Mouse (Mus musculus) MEL (cell line): Measurements from ENCODE around the gene Dqx1. TPM values are rescaled to one million over a fixed set of nuclear protein-coding genes. Genes with fewer than 3 reads are reported as not detected.
A peak's percentile ranks its signal among the peaks of the same experiment; 100 is the strongest.

ENCODE experiments used
- DNase-seq: peaks from one replicate; pipeline ENCODE4 v3.0.0; 2011; ENCODE audit warnings: low read depth, low spot score
- H3K27ac ChIP-seq: 2 replicates; pipeline ENCODE4 v1.5.1; 2012; ENCODE audit warnings: low read depth, mild to moderate bottlenecking, control low read depth, low read length, moderate library complexity; ENCODE audit not compliant: control insufficient read depth
- H3K27me3 ChIP-seq, 2 experiments: fragments of 150-350 bp in 1 of 2; sonication (generic) in 1 of 2; 2 replicates each; pipeline ENCODE4 v1.6.1; 2012; ENCODE audit warnings: low read length in 2 of 2, mild to moderate bottlenecking in 2 of 2, improper control_type of control experiment in 1 of 2, moderate library complexity in 1 of 2; ENCODE audit not compliant: insufficient read depth in 2 of 2, control insufficient read depth in 1 of 2
- H3K36me3 ChIP-seq, 2 experiments: 2 replicates each; pipeline ENCODE4 v1.6.1; 2012 to 2014; ENCODE audit warnings: low read length in 2 of 2, improper control_type of control experiment in 1 of 2, inconsistent platforms in 1 of 2, mild to moderate bottlenecking in 1 of 2; ENCODE audit not compliant: insufficient read depth in 2 of 2, control insufficient read depth in 1 of 2
- H3K4me1 ChIP-seq, 2 experiments: fragments of 150-350 bp in 1 of 2; sonication (generic) in 1 of 2; 2 replicates each; pipeline ENCODE4 v1.6.1; 2012; ENCODE audit warnings: low read length in 2 of 2, improper control_type of control experiment in 1 of 2, mild to moderate bottlenecking in 1 of 2; ENCODE audit not compliant: insufficient read depth in 2 of 2, control insufficient read depth in 1 of 2
- H3K4me3 ChIP-seq, 2 experiments: fragments of 150-350 bp in 1 of 2; sonication (generic) in 1 of 2; 2 replicates each; pipeline ENCODE4 v1.5.1; 2012; ENCODE audit warnings: low read depth in 2 of 2, low read length in 2 of 2, mild to moderate bottlenecking in 2 of 2, moderate library complexity in 2 of 2, control low read depth in 1 of 2, improper control_type of control experiment in 1 of 2; ENCODE audit not compliant: control insufficient read depth in 1 of 2, insufficient read depth in 1 of 2
- H3K79me2 ChIP-seq: 2 replicates; pipeline ENCODE4 v1.6.1; 2012; ENCODE audit warnings: mild to moderate bottlenecking, low read length, moderate library complexity; ENCODE audit not compliant: control insufficient read depth, poor library complexity, insufficient read depth
- H3K9ac ChIP-seq: 2 replicates; pipeline ENCODE4 v1.6.1; 2012; ENCODE audit warnings: low read depth, mild to moderate bottlenecking, control low read depth, low read length, moderate library complexity; ENCODE audit not compliant: control insufficient read depth, poor library complexity, severe bottlenecking
- H3K9me3 ChIP-seq: fragments of 150-350 bp; sonication (generic); replicated peaks from 2 replicates; pipeline ENCODE4 v1.6.1; 2012; ENCODE audit warnings: mild to moderate bottlenecking, low read length, improper control_type of control experiment, moderate library complexity; ENCODE audit not compliant: insufficient read depth
- CTCF ChIP-seq, 3 experiments: IDR thresholded peaks in 2 of 3; conservative IDR thresholded peaks in 1 of 3; 2 replicates each; pipeline ENCODE4 v1.5.1; 2011 to 2012; ENCODE audit warnings: low read length in 3 of 3, low read depth in 2 of 3, mild to moderate bottlenecking in 2 of 3, improper control_type of control experiment in 1 of 3, inconsistent platforms in 1 of 3, mixed read lengths in 1 of 3, moderate library complexity in 1 of 3; ENCODE audit not compliant: control insufficient read depth in 1 of 3, insufficient read depth in 1 of 3, poor library complexity in 1 of 3, severe bottlenecking in 1 of 3
- E2F4 ChIP-seq: IDR thresholded peaks from 2 replicates; pipeline ENCODE4 v1.6.1; 2011; ENCODE audit warnings: low read depth, low read length, improper control_type of control experiment, borderline replicate concordance
- ELF1 ChIP-seq: IDR thresholded peaks from 2 replicates; pipeline ENCODE4 v1.6.1; 2014; ENCODE audit warnings: low read depth, mild to moderate bottlenecking, inconsistent platforms, low read length, improper control_type of control experiment, moderate library complexity
- EP300 ChIP-seq, 2 experiments: IDR thresholded peaks; 2 replicates each; pipeline ENCODE4 v1.6.1; 2011; ENCODE audit warnings: improper control_type of control experiment in 2 of 2, low read length in 2 of 2, low read depth in 1 of 2, mild to moderate bottlenecking in 1 of 2
- ETS1 ChIP-seq: IDR thresholded peaks from 2 replicates; pipeline ENCODE4 v1.6.1; 2012; ENCODE audit warnings: low read depth, mild to moderate bottlenecking, inconsistent platforms, low read length, improper control_type of control experiment, moderate library complexity
- GABPA ChIP-seq: IDR thresholded peaks from 2 replicates; pipeline ENCODE4 v1.6.1; 2012; ENCODE audit warnings: low read depth, mild to moderate bottlenecking, inconsistent platforms, low read length, improper control_type of control experiment, moderate library complexity
- GATA1 ChIP-seq: IDR thresholded peaks from 2 replicates; pipeline ENCODE4 v1.6.1; 2011; ENCODE audit warnings: low read depth, low read length, improper control_type of control experiment
- HCFC1 ChIP-seq: IDR thresholded peaks from 2 replicates; pipeline ENCODE4 v1.6.1; 2012; ENCODE audit warnings: low read depth, mild to moderate bottlenecking, inconsistent platforms, low read length, improper control_type of control experiment, moderate library complexity
- JUND ChIP-seq: IDR thresholded peaks from 2 replicates; pipeline ENCODE4 v1.6.1; 2011; ENCODE audit warnings: low read depth, mild to moderate bottlenecking, improper control_type of control experiment, low read length
- MAFK ChIP-seq: IDR thresholded peaks from 2 replicates; pipeline ENCODE4 v1.6.1; 2011; ENCODE audit warnings: low read depth, mild to moderate bottlenecking, low read length, improper control_type of control experiment, borderline replicate concordance
- MAX ChIP-seq: IDR thresholded peaks from 2 replicates; pipeline ENCODE4 v1.6.1; 2011; ENCODE audit warnings: low read length, improper control_type of control experiment
- MEF2A ChIP-seq: IDR thresholded peaks from 2 replicates; pipeline ENCODE4 v1.6.1; 2014; ENCODE audit warnings: low read depth, mild to moderate bottlenecking, inconsistent platforms, low read length, improper control_type of control experiment; ENCODE audit not compliant: poor library complexity, insufficient replicate concordance, severe bottlenecking; ENCODE audit errors: extremely low read depth
- MXI1 ChIP-seq: IDR thresholded peaks from 2 replicates; pipeline ENCODE4 v1.6.1; 2011; ENCODE audit warnings: mild to moderate bottlenecking, low read depth, low read length, improper control_type of control experiment
- POLR2A ChIP-seq, 2 experiments: IDR thresholded peaks; 2 replicates each; pipeline ENCODE4 v1.6.1; 2011 to 2012; ENCODE audit warnings: low read length in 2 of 2, mild to moderate bottlenecking in 2 of 2, control low read depth in 1 of 2, improper control_type of control experiment in 1 of 2, low read depth in 1 of 2, moderate library complexity in 1 of 2; ENCODE audit not compliant: control insufficient read depth in 1 of 2, insufficient read depth in 1 of 2, poor library complexity in 1 of 2
- RAD21 ChIP-seq: IDR thresholded peaks from 2 replicates; pipeline ENCODE4 v1.6.1; 2011; ENCODE audit warnings: mild to moderate bottlenecking, low read depth, low read length, improper control_type of control experiment
- TAL1 ChIP-seq: IDR thresholded peaks from 2 replicates; pipeline ENCODE4 v1.6.1; 2012; ENCODE audit warnings: mild to moderate bottlenecking, inconsistent platforms, low read length, moderate library complexity, mixed read lengths
- TCF12 ChIP-seq: IDR thresholded peaks from 2 replicates; pipeline ENCODE4 v1.6.1; 2014; ENCODE audit warnings: low read depth, mild to moderate bottlenecking, inconsistent platforms, low read length, improper control_type of control experiment, moderate library complexity
- USF1 ChIP-seq: IDR thresholded peaks from 2 replicates; pipeline ENCODE4 v1.6.1; 2014; ENCODE audit warnings: low read depth, mild to moderate bottlenecking, inconsistent platforms, low read length, improper control_type of control experiment, moderate library complexity
- ZNF384 ChIP-seq: IDR thresholded peaks from 2 replicates; pipeline ENCODE4 v1.6.1; 2012; ENCODE audit warnings: low read depth, mild to moderate bottlenecking, inconsistent platforms, low read length, improper control_type of control experiment
- polyA plus RNA-seq, 2 experiments: library from polyadenylated mRNA; stranded (reverse) in 1 of 2; unstranded in 1 of 2; fragments of >175 nt in 1 of 2; fragments of >200 nt in 1 of 2; gene quantifications; 2 replicates each; pipeline versions ENCODE4 v1.2.1 to v1.2.4; 2012; ENCODE audit warnings: low replicate concordance in 2 of 2, low read depth in 1 of 2; ENCODE audit not compliant: insufficient read length in 2 of 2, insufficient read depth in 1 of 2, missing spikeins in 1 of 2
- total RNA-seq: library from RNA; depleted of rRNA; stranded (reverse); fragments of 300-350 nt; gene quantifications from 2 replicates; pipeline ENCODE4 v1.2.3, GENCODE M21; 2012

The Dqx1 gene
- total and polyA plus RNA-seq, 3 experiments = 1.3 to 3.4 TPM; not detected in 1

- TF ChIP-seq TCF12 (no peak), CTCF (IDR thresholded peaks at IDR 0.05 in 2 of 3, conservative IDR thresholded peaks at IDR 0.05 in 1 of 3; ENCODE audit: control insufficient read depth in 1 of 3, insufficient read depth in 1 of 3, low read depth in 2 of 3, low read length in 3 of 3, poor library complexity in 1 of 3, severe bottlenecking in 1 of 3) (peak in 2 of 3 experiments; percentile 26 to 49; a peak in 5 of 6 replicates)
- TF ChIP-seq, all 39 proteins: peak for 6
These were observed 44.3 kb downstream of the Dqx1 start (continued) for GRCm38 (mm10) chr6:83101688-83102556.

DNA sequence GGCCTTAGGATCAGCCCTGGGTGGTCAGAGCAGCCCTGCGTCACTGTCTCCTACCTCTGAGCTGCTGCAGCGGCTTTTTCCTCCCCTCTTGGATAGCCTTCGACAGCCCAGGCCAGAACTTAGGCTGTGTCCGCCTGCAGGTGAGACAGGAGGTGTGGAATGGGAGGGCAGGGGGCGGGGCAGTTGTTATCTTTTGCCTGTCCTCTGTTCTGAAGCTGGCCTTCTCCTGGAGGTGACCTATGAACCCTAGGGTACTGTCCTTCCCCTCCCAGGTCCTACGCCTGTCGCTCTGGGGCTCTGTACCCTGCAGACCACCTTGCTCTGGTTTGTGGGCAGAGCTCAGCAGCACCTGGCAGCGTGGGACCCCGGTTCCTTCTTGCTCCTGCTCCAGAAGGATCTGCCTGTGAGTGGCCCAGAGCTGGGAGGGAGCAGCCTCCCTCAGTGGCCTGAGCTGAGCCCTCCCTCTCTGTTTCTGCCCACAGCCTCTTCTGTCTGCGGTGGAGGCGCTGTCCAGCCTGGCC, 45.5 kb downstream of the Dqx1 start:
- no peaks in the 10 kb centered on the region for H3K9me3 ChIP-seq
- peaks cover 1 to 8% of the 10 kb centered on the region in 2 experiments; a peak in 3 of 4 replicates for H3K36me3 ChIP-seq
- H3K79me2 ChIP-seq = peaks cover 12% of the 10 kb centered on the region
- peaks cover 0 to 7% of the 10 kb centered on the region in 2 experiments; a peak in 3 of 4 replicates for H3K4me1 ChIP-seq
- no peak for TF ChIP-seq MAX
- no peak for TF ChIP-seq E2F4
- TF ChIP-seq ELF1 = no peak
- no peak for TF ChIP-seq MXI1
- TF ChIP-seq ETS1 = no peak
- no peak for TF ChIP-seq TCF12
- TF ChIP-seq GATA1 = no peak
- no peak for TF ChIP-seq HCFC1
- no peak for TF ChIP-seq MEF2A
- no peak for TF ChIP-seq POLR2A (IDR thresholded peaks at IDR 0.05; ENCODE audit: control insufficient read depth in 1 of 2, insufficient read depth in 1 of 2, low read depth in 1 of 2, low read length in 2 of 2, poor library complexity in 1 of 2)
- TF ChIP-seq JUND = no peak
- TF ChIP-seq ZNF384 = no peak
- no peak for TF ChIP-seq TAL1
- no peak for TF ChIP-seq MAFK
- no peak for TF ChIP-seq RAD21
- TF ChIP-seq USF1 = no peak
- no peak for TF ChIP-seq GABPA
- TF ChIP-seq EP300 (IDR thresholded peaks at IDR 0.05; ENCODE audit: low read depth in 1 of 2, low read length in 2 of 2) = no peak
- no peak overlapping the region for H3K27ac ChIP-seq
- no peak overlapping the region for H3K4me3 ChIP-seq
- no peaks in the 10 kb centered on the region for H3K27me3 ChIP-seq
- DNase-seq = no peak
- H3K9ac ChIP-seq = peak overlapping the region; percentile 76; the same call in 1 of the 2 replicates
